Mouse (Mus musculus) brain, embryonic 18.5 days (tissue): ENCODE data around the gene Fscn3.

Experiments
- DNase-seq: peaks from one replicate; pipeline ENCODE4 v3.0.0-alpha.2; 2012; ENCODE audit warnings: low read depth, low spot score

The Fscn3 gene

DNA sequence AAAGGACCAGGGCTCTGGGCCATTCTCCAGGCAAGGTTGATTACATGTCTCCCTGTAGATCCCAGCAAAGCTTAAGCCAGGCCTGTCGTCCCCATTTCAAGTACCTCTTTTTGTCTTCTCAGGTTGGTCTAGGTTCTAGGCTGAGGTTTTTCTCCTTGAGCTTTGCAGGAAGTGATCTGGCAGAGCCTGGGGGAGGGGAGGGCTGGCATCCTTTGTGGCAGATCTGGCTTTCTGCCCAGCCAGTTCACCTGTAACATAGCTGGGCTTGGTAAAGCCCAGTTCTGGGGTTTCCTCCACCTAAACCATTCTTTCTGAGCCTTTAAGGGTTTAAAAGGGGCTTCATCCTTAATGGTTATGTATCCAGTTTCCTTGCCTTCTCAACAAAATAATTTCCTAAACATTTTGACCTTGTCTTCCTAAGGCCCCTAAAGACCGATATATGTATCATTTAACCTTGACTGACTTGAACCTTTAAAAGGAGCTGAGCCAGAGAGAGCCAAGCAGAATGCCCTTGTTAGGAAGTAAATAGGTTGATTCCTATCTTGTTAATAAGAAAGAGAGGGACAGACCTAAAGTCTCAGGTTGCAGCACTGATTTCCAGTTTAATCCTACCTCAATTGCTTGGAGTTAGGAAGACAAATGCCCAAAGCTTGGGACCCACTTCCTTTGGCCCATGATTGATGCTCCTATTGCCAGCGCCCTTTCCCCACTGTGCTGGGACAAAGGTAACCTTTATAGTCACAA, at the start of gene Fscn3:
TSS of gene Fscn3 (plus strand) at position 694 of the 744 bp plus-strand sequence.
- no peak for DNase-seq

DNA sequence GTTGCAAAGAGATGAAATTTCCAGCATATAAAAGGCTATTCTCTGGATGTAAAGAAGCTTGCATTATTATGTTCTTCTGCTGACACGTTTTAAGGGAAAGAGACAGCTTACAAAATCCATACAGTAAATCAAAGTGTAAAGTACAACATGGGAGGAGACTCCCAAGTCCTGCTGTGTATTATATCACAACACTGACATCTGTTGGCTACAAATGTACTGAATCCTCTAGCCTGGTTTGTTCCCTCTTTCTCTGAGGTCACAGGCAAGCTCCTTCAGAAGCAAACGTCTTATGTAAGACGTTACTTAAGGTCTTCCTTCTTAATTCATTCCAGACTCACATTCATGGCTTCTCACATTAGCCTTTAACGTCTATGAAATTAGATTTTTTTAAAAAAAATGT, 45.6 kb upstream of the Fscn3 start:
- DNase-seq, result no peak

DNA sequence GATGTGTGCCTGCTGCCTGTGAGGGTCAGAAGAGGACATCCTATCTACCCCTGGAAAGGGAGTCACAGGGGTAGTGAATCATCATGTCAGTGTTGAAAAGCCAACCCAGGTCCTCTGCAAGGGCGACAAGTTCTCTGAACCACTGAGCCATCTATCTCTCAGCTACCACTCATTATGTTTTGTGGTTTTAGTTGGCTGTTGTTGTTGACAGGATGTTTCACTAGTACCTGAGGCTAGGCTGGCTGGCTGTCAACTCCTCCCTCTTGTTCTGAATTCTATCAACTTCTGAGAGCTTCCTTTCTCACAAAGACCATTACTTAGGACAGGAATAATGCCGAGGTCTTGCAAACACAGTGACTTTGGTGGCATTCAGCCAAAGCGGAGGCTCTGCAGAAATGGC, 42.4 kb upstream of the Fscn3 start:
- no peak for DNase-seq

DNA sequence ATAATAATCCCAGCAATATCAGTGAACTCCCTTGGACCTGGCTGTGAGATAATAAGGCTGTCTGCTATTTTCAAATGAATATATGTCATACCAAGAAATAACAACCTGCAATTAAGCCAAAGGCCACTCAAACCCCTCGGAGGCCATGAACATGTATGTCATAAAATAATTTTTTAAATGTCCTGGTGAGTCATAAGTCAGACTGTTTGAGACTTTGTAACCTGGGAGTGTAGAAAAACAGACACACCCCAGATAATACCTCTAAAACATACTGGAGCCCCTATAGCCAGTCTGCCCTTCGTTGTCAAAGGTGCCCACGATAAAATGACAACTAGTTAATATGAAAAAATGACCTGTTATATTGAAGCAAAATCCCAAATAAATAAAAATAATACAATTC, 38.6 kb upstream of the Fscn3 start:
- DNase-seq, result no peak

DNA sequence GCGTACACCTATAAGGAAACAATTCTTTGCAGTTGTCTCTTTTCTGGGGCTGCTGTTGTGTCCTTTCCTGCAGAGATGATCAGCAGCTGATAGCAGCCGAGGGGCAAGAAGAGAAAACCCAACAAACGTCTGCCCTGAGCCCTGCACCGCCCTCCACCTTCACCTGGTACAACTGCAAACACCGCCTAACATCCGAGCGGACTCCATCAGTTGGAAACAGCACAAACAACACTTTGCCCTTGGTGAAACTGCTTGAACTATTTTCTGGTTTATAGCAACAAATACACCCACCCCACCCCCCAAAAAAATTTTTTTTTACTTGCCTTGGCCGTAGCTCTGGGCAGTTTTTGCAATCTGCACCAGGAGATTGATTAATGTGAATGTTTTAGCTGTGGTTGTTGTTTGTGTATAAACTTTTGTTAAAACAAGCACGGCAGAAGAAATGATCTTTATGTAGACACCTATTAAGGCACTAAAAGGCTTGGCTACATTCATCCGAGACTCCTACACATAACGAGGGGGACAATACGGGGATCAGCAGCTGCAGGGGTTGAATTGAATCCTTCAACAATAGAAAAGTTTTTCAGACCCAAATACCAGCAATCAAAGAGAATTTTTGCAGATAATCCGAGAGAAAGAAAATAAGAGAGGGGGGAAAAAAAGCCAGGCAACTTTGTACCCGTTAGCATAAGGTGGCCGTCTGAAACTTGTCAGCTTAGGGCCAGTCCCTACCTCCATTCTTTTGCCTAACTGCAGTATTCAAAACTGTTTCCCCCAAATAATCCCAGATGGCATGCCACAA, 31.3 kb upstream of the Fscn3 start:
- no peak for DNase-seq

DNA sequence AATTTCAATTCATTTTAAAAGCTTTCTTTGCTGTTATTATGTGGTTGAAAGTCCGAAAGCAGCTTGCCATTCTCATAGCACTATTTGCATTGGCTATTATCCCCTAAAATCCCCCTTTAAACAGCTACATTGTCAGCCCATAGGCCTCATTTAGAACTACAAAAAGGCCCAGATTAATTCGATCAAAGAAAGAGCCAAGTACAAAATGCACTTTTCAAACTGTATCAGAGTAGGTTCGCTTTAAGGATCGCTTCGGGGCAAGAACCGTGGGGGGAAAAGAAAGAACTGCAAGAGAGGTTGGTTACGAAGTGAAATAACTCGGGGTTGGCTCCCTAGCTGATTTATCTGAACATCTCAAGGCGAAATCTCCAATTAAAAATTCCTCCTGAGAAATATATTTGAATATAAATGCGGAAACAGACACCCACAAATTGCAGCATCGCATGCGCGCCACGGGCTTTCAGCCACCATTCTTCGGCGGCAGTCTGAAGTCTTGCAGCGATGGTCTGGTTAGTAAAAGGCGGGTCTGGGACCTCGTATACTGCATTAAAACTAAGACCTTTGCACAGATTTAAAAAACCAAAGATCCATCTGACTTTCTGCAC, 30.6 kb upstream of the Fscn3 start:
- no peak for DNase-seq

DNA sequence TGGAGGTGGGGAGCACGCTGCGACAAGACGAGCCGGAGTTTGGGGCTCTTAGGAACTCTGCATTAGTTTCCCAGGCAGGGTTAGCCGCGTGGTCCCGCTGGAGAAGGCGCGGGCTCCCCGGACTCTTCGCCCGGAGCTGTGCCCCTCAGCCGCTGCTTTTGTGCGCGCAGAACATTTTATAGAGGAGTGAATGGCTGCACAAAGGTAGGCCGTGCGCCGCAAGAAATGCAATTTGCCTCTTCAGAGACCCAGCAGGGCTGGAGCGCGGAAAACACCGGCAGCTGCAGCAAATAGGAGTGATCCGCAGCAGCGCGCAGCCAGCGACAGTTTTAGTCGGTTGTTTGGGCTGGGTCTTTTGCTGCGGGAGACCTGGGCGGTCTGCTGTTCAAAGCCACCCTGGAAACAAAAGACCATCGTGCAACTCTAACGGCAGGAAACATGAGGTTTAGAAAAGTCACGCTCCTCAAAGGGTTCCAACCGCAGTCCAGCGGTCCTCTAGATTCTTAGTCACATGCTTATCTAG, 29.8 kb upstream of the Fscn3 start, which contains the start of gene Zfp800:
TSS of gene Zfp800 (minus strand) at position 325 of the 523 bp plus-strand sequence.
- no peak for DNase-seq

DNA sequence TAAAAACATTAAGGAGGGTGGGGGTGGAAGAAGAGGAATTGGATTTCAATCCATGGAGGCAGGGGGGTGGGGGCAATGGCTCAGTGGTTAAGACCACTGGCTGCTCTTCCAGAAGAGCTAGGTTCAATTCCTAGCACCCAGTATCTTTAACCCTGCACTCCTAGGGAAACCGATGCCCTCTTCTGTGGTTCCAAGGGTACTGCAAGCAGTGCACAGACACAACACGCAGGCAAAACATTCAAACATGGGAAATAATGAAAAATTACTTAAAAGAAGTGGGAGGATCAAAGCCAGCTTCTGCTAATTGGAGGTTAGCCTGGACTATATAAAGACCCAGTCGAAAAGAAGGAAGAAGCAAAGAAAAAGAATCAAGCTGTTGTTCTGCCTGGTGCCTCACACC, 28.9 kb upstream of the Fscn3 start:
- no peak for DNase-seq

DNA sequence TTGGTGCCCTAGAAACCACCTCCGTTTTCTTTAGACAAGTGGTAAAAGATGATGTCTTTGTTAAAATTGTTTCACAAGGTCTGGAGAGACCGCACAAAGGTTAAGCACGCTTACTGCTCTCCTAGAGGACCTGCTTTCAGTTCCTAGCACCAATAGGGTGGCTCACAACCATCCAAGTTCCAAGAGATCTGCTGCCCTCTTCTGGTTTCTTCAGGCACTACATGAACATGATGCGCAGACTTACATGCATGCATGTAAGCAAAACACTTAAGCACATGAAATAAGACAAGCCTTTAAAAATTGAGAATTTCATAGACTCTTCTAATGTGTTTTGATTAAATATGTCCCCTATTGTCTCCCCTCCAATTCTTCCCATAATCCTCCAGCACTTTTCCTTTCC, 27.8 kb upstream of the Fscn3 start:
- DNase-seq, result no peak

DNA sequence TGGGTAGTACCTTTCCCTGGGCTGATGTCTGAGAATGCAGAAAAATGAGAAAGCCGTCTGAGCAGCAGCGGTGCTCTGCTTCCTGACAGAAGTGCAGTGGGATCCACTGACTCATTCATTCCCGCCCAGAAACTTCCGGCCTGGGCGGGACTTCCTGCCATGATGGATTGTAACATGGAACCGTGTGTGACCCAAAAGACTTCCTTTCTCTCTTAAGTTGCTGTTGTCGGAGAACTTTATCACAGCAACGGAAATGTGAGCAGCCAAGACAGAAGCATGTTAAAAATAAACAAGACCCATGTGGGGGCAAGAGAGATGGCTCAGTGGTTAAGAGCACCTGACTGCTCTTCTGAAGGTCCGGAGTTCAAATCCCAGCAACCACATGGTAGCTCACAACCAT, 17.5 kb upstream of the Fscn3 start:
- no peak for DNase-seq

DNA sequence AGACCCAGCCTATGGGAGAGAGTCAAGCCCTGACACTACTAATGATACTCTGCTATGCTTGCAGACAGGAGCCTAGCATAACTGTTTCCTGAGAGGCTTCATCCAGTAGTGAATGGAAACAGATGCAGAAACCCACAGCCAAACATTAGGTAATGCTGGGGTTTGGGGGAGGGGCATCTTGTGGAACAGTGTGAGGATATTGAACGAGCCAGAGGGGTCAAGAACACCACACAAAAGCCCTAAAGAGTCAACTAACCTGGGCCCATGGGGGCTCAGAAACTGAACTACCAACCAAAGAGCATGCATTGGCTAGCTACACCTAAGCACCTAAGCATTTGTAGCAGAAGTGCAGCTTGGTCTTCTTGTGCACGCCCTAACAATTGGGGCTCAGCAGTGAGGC, 16.4 kb upstream of the Fscn3 start:
- DNase-seq, result no peak

DNA sequence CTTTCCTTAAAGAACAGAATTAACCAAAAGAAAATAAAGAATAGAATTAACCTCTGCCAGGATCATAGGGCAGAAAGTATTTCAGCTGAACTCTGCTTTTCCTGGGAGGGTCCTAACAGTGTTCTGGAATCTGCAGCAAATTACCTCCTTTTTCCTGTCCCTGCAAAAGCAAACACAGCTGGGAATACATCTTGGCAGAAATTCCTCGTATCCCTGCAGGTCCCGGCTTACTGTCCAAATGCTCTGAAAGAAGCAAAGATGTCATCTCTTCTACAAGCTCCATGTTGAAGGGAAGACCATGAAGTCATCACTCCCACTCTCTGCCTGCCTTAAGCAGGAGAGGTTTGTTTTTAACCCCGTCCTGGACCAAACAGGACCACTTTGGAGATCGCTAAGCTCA, 10.6 kb upstream of the Fscn3 start:
- DNase-seq, result no peak

DNA sequence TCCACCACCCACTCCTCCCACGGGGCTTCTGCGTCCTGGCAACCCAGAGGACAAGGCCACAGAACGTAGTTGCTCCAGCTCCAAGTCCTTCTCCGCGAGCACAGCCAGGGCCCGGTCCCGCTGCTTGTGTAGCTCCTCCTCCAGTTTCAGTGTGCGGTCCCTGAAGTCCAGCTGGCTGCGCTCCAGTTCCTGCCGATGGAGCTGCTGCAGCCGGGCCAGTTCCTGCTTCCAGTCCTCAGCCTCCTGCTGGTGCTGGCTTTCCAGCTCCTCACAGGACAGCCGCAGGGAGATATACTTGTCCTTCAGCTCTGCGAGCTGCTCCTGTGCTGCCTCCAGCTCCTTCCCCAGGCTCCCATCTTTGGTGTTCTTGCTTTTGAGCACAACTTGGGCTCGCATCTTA, 9.1 kb upstream of the Fscn3 start:
- no peak for DNase-seq

DNA sequence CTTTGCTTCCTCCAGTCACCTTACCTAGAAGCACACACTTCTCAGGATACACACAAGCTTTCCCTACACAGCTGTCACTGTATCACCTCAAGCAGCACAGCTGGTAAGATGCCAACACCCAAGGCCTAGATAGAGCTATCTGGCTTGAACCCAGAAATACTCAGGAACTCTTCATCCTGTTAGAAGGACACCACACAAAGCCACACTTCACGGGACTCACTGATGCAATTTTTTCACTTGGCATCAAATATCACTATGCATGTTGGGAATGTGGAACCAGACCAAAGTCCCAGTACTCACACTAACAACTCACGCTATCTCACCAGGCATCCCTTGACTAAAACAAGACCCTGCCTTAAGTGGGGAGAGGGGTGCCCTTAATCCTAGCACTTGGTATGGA, 7.9 kb upstream of the Fscn3 start:
- no peak for DNase-seq

DNA sequence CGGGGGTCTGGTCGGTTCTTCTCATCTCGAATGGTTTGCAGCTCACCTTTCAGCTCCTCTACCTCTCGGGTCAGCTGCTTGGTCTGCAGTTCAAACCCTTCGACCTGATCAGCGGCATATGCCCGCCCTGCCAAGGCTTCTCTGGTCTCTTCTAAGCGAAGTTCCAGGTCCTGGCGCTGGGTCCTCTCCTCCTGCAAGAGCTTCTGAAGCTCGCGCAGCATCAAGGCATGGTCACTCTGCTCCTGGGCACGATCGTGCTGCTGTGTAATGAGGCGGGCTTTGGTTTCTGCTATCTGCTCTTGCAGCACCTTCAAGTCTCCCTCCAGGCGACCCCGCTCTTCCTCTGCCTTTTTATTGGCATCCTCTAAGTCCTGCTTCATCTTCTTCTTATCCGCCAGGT, 7.2 kb upstream of the Fscn3 start:
- no peak for DNase-seq

DNA sequence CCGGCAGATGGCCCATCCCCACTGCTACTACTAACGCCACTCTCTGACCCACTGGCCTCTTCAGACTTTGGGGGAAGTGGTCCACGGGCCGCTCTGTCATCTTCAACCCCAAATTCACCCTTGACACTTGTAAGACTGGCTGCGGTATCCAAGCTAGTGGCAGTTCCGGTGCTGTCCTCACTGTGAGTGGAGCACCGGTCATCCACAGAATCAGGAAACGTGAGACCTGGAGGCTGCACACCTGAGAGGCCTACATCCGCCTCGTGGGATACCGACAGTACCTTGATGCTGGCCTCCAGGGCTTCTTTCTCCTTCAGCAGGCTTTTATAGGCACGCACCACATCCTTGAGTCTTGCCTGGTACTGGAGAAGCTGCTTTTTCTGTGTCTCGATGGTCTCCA, 6.7 kb upstream of the Fscn3 start:
- DNase-seq, result no peak

DNA sequence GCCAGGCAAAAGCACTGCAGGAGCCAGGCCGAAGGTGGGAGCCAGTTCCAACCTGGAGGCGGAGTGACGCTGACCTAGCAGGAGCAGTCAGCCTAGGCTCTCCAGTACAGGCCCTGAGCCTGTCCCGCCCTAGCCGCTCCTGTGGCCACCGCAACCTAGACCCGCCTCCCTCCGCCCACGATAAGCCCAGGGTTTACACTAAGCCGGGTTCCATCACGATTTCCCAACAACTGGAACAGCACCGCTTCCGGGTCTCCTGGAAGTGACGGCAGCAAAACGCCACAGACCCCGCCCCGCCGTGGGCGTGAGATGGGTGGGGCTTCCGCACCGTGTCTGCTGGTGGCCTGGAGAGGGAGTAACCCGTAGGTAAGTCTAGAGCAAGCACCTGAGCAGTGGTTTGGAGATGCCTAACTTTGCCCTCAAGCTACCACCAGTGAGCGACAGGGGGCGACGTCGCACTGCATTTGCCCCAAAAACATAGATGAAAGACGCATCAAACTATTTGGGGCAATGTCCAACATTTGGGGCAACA, 6.1 kb upstream of the Fscn3 start:
- peak; percentile 74 for DNase-seq

DNA sequence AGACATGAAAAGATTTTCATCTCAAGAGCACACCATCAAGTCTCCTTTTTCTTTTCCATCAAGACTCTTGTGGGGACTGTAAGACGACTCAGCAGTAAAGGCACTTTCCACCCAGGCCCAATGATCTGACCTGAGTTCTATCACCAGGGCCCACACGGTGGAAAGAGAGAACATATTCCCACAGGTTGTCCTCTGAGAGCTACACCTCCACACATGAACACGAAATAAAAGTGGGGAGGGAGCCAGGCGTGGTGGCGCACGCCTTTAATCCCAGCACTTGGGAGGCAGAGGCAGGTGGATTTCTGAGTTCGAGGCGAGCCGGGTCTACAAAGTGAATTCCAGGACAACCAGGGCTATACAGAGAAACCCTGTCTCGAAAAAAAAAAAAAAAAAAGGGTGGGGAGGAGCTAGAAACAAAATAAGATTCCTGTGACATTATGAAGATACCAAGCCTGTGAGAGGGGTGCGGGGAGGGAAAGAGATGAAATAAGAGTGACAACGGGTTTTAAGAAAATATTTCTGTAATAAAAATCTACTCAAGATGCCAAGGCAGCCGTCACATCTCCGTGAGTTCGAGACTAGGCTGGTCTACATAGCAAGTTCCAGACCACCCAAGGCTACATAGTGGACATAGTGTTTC, 4.8 kb upstream of the Fscn3 start:
- DNase-seq, result no peak

DNA sequence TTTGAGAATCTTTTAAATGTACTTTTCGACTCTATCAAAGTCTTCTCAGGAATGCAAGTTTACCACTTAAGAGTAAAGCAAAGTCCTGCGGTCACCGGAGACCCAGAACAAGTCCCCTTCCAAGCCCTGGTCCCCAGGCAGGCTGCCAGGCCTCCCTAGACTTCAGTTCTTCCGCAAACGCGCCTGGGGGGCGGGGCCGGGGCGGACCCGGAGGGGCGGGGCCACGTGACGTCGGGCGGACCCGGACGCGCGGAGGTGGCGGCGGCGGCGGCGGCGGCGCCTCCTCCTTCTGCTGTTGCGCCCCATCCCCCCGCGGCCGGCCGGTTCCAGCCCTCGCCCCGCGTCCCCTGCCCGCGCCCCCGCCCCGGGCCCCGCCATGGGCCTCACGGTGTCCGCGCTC, 4.3 kb upstream of the Fscn3 start, which contains the start of gene Arf5:
TSS of gene Arf5 (plus strand) at position 248 of the 400 bp plus-strand sequence.
- DNase-seq, result peak; percentile 52

DNA sequence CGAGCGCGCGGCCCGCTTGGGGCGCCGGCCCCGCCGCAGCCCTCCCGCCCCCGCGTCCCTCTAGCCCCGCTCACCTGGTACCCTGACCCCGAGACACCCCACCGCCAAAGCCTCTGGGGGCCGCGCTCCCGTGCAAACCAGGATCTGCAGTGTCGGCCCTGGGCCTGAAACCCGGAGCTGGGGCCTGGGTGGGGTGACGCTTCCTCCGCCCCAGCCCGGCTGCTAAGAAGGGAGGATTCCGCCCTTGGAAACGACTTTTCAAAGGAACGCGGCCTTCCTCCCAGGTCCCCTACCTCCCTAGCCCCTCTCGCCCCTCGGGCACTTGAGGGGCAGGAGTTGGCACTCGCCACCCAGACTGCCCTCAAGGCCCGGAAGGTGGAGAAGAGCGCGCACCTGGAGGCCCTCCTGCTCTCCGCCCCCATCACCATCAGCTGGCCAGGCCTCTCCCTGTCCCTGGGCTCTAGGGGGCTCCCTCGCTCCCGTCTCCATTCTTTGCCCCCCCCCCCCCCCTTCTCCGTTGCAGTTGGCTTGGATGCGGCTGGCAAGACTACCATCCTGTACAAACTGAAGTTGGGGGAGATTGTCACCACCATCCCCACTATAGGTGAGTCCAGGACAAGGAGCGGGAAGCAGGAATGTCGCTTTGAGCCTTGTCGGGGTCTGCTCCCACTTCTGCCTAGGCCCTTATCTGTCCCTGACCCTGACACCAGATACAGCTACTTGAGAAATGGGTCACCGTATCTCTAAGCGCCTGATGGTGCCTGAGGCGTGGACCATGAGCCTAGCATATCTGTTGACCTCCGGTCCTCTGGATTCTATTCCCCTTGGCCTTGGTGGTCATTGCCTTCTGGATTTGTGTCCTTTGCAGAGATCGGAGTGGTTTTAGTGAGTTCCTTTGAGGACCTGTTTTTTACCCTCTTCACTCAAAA, 3.6 kb upstream of the Fscn3 start:
- no peak for DNase-seq

DNA sequence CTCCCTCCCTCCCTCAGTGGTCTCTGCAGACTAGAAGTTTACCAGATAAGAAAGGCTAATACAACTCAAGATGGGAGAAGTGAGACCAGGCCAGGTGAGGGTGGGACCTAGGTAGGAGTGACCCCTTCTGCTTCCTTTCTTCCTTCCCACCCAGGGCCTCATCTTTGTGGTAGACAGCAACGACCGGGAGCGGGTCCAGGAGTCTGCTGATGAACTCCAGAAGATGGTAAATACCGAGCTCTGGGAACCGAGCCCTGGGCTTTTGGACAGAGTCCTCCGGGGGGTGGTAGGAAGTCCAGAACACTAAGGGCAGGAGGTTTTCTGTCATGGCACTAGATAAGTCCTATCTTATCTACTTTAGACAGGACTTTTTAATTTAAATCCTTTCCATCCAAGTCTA, 2.6 kb upstream of the Fscn3 start:
- no peak for DNase-seq
